Mouse (Mus musculus) R1 (cell line): ENCODE measurements around the gene Ccdc42.

ENCODE experiments used
- DNase-seq: peaks from one replicate; pipeline ENCODE4 v3.0.0-alpha.2; 2018; ENCODE audit warnings: low read depth, low spot score

The Ccdc42 gene

GRCm38 (mm10) chr11:68585890-68586289 lies 931 bp upstream of the Ccdc42 start:
- no peak for DNase-seq

DNA sequence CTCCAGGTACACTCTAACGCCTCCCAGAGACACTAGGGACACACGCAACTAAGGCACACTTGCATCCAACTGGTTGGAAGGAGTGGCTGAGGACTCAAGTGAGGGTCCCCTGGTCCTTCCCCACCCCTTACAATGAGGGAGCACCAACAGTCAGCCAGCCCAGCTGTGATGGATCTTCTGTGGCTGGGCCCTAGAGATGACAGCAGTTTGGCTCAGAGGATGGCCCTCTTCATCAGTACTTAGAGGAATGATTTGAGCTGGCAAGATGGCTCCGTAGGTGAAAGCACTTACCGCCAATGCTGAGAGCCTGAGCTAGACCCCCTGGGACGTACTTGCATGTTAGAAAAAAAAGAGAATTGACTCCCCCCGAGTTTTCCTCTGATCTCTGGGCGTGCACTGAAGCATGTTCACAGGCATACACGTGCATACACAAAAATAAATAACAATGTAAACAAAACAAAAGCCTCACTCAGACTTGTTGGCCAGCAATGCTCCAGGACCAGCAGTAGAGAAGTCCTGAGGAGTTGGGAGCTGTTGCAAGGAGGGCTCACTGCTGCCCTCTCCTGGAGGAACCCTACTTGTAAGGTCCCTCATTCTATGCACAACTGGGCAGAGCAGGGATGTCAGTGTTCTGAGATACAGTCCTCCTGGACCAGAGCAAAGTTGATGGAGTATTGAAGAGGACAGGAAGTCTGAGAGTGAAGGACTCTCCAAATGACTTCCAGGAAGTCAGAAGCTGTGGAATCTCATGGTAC lies 2.4 kb downstream of the Ccdc42 start:
- peak; percentile 70 for DNase-seq

DNA sequence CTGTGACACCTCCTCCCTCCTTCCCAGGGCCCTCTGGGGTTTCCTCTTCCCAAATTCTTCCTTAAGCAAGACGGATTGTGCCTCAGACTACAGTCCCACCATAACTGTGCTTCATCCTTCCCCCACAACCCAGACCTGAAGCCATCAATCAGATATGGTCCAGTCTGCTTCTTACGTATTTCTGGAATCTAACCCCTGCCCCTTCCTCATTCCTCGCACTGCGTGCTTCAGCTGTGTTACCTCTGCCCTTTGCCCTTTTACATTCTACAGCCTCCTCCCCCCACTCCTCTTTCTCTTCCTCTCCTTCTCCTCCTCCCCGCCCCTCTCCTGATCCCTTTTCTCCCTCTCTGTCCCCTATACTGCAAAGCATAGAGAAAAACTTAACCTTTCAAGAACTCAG lies 4.9 kb downstream of the Ccdc42 start:
- DNase-seq, result no peak

DNA sequence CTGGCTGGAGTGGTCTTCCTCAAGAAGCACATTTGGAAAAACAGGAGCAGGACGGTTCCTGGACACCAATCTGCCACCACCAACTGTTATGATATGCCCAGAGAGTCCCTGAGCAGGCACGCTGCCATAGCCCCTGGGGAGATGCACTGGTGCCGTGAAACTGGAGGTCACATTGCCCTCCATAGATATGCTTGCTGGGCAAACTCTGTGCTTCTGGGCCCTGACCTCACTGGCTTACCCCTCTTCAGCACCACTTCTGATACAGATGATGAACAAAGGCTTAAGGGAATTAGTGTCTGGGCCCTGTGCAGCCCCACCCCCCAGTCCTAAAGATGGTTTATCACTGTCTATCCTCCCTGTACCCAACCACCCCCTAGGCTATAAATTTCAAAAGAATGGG lies 6.4 kb downstream of the Ccdc42 start:
- DNase-seq, result no peak

DNA sequence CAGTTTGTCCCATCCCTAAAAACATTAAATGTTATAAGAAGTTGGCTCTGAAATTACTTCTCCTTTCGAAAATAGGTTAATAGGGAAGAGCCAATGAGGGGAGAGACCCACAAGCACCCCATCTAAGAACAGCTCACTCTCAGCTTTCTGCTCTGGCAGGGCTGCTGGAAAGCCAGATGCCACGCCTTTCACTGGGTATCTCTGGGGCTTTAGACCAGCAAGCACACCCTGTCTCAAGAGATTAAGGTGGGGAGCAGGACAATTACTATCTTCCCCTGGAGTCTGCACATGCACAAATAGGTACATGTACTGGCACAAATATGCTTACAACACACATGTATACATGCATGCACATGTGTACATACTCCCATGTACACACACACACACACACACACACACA lies 11.1 kb downstream of the Ccdc42 start:
- DNase-seq, result no peak

DNA sequence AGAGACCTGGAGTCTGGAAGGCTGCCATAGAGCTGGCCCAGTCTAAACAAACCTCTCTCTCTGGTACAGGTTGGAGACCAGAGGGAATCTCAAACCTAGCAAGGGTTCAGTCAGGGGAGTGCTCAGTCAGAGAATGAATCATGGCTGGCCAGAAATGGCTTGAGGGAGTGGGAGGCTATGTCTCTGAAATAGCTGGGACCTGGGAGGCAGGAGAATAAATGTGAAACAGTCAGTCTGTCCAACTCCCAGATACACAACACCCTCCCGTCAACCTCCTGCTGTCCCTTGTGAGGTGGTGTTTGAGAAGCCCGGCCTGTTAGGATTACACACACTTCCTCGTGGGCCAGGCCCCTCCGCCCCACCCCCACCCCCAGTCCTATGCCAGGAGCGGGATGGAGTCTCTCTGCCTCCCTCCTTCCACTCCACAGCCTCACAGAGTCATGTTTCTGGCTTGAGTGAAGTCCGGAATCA lies 13.8 kb downstream of the Ccdc42 start:
- DNase-seq, result no peak

DNA sequence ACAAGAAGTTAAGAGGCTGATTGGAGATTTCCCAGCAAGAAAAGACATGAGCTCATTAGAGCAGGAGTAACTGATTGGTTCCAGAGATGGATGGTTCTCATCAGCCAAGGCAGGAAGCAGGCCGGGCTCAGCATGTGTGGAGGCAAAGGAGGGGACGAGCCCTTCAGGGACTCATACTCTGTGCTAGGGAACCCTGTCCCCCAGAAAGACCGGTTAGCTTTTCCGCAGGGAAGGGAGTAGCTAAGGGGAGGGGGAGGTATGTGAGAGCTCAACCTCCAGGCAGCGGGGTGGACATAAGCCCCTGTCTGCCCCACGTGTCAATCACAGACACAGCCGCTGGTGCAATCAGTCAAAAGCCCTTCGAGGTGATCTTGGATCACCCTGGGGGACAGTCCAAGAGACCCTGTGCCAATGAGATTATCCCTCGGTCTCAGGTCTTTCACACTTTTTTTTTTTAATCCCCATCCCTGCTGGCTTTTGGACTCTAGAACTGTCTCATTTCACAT lies 14.7 kb downstream of the Ccdc42 start:
- DNase-seq, result no peak

DNA sequence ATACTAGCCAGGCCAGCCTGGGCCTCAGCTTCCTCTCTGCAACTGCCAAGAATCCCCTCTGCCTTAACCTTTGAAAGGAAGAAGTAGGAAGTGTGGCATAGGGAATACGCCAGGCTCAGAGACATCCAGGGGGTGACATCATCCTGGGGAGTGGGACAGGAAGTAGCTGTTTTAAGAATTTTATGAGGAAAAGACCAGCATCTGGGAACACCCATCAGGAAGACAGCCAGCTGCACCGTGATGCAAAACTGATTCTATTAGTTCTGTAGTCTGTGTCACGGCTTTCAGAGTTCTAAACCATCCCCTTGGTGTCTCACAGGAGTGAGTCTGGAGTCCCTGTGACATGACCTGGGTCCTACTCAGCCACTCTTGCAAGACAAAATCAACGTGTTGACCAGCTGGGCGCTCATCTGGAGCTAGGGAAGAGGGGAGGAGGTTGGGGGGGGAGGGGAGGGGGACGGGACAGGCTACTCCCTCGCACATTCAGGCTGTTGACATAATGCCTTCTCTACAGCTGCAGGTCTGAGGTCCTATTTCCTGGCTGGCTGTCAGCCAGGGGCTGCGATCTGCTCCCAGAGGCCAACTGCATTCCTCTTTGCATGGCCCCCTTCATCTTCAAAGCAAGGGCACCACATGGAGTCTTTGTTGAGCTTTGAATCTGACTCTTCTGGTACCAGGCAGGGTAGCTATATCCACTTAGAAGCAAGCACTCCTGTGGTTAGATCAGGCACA lies 15.5 kb downstream of the Ccdc42 start:
- peak; percentile 61 for DNase-seq

DNA sequence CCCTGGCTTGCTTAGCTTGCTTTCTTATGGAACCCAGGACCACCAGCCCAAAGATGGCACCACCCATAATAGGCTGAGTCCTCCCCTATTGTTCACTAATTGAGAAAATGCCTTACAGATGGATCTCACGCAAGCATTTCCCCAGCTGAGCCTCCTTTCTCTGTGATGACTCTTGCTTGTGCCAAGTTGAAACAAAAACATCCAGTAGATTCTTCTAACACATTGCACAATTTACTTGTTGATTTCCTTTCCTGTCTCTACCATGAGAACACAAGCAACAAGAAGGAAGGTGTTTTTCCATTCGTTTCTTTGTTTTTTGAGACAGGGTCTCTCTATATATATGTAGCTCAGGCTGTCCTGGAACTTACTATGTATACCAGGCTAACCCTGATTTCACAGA lies 20.2 kb downstream of the Ccdc42 start:
- DNase-seq, result no peak

DNA sequence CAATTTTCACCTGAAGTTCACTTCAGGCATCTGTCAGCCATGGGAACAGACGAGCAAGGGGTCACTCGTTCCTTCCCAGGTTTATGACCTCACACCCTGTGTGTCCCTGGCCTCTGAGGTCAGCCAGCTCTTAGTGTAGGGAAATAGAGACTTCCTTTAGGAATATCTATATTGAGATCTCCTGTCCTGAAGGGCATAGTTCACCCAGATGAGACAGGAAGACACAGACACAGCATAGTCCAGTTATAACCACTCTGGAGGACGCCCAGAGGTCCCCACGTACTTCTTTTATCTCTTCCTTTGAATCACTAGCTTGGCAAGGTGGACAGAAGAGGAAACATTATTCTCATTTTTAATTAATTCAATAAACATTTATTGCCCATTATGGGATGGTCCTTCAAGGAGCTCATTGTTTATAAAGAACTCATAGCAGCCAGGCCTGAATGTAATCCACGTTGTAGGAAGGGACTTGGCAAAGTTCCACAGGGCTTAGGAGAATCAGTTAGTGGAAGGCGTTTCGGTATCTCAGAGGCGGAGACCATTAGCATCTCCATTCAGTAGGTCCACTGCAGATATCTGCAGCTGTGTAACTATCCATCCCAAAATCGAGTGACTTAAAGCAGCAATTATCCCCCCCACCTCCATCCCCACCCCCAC lies 23.2 kb downstream of the Ccdc42 start:
- no peak for DNase-seq

GRCm38 (mm10) chr11:68610567-68610947 lies 23.7 kb downstream of the Ccdc42 start:
- DNase-seq, result no peak

GRCm38 (mm10) chr11:68613071-68613711 lies 26.4 kb downstream of the Ccdc42 start:
- DNase-seq, result no peak

- DNase-seq, result no peak
These were observed 35.9 kb downstream of the Ccdc42 start for GRCm38 (mm10) chr11:68622751-68623150.

DNA sequence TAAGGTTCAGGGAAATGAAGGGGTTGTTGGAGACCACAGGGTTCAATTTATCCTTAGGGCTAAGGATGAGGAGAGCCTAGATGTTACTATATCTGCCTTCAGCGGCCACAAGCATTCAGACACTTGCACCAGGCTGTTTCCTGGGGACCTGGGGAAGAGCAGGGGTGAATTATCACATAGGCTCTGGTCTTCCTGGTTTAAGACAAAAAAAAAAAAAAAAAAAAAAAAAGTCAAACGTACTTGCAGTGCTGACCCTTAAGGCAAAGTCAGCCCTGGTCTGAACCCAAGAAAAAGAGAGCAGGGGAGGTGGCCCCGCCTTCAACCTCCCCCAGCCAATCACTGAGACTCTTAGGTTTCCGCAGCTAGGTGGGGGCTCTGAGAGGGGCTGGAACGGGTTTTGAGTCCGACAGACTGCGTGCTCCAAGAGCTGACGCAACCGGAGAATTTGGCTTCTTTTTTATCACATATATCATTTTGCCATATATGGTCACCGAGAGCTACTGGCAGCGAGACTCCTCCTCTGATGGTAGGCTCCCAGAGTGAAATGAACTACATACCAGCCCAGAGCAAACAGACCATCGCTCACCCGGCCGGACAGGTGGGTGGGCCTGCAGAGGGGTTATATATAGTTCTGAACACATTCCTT lies 36.5 kb downstream of the Ccdc42 start:
- DNase-seq, result peak; percentile 60

DNA sequence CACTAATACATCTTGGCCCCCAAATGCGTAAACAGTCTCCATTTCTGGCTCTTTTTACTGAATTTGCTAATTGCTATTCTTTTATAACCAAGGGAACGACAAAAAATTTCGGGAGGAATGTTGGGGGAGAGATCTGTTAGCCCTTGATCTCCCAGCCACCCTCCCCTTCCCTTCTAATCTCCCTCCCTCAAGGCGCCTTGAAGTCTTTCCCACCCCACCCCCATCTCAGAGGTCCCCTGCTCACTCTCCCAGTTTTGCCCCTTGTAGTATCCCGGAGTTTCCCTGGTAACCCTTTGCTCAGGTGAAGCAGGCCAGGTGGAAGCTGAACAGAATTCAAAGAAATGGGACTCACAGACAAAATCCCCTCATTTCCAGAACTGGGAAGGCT lies 37.0 kb downstream of the Ccdc42 start:
- DNase-seq, result no peak

- no peak for DNase-seq
These were observed 44.9 kb downstream of the Ccdc42 start for GRCm38 (mm10) chr11:68631611-68632316.

- no peak for DNase-seq
These were observed 51.2 kb downstream of the Ccdc42 start for GRCm38 (mm10) chr11:68637861-68638615.

- DNase-seq, result no peak
These were observed 54.5 kb downstream of the Ccdc42 start for GRCm38 (mm10) chr11:68641361-68641760.

DNA sequence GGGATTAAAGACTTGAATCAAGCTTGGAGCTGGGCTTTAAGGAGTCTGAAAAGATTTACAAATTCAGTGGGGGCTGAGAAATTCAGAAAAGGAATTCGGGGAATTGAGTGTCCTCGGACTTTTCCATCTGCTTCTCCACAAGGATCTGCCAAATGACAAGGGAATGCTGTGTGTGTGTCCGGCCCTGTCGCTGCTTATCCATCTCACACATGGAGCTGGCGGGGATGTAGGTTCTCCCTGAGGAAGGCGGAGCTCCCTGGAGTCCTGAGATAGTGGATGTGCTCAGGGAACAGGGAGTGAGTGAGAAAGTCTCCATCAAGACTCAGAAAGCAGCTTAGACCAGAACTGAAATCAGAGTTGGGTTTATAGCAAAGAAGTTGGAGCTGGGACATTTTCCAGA lies 58.0 kb downstream of the Ccdc42 start:
- DNase-seq, result peak; percentile 62
